Mouse (Mus musculus): ENCODE data around the gene Trpm1. TPM values are rescaled to one million over a fixed set of nuclear protein-coding genes. Genes with fewer than 3 reads are reported as not detected.

Trpm1 gene
- polyA plus RNA-seq, 1 experiment from 2014 or later, result 1.6 TPM

GRCm38 (mm10) chr7:64217428-64217827 is 63.8 kb downstream of the Trpm1 start:
- no peak overlapping the region for H3K4me2 ChIP-seq
- no peaks in the 10 kb centered on the region for H3K27me3 ChIP-seq
- H3K4me3 ChIP-seq, result no peak overlapping the region
- H3K27ac ChIP-seq, result no peak overlapping the region
- H3K9ac ChIP-seq, result no peak overlapping the region
- H3K36me3 ChIP-seq, result no peaks in the 10 kb centered on the region
- no peaks in the 10 kb centered on the region for H3K9me3 ChIP-seq
- H3K4me1 ChIP-seq, result no peaks in the 10 kb centered on the region
- no peak for ATAC-seq (ENCODE audit: insufficient number of reproducible peaks, insufficient read depth, low FRiP score, low TSS enrichment, low read depth)
- WGBS, result 91% methylated on average over 7 of the region's 7 CpGs

GRCm38 (mm10) chr7:64219765-64220164 is 66.1 kb downstream of the Trpm1 start:
- no peaks in the 10 kb centered on the region for H3K36me3 ChIP-seq
- H3K27ac ChIP-seq, result no peak overlapping the region
- no peak overlapping the region for H3K4me3 ChIP-seq
- H3K9ac ChIP-seq, result no peak overlapping the region
- no peaks in the 10 kb centered on the region for H3K9me3 ChIP-seq
- no peak overlapping the region for H3K4me2 ChIP-seq
- WGBS, result 50% methylated on average over 7 of the region's 7 CpGs
- ATAC-seq (ENCODE audit: insufficient number of reproducible peaks, insufficient read depth, low FRiP score, low TSS enrichment, low read depth), result no peak
- no peaks in the 10 kb centered on the region for H3K27me3 ChIP-seq
- H3K4me1 ChIP-seq, result no peaks in the 10 kb centered on the region

GRCm38 (mm10) chr7:64223215-64223614 is 69.6 kb downstream of the Trpm1 start:
- no peak overlapping the region for H3K27ac ChIP-seq
- no peak overlapping the region for H3K9ac ChIP-seq
- H3K4me1 ChIP-seq, result no peaks in the 10 kb centered on the region
- no peak for ATAC-seq (ENCODE audit: insufficient number of reproducible peaks, insufficient read depth, low FRiP score, low TSS enrichment, low read depth)
- WGBS, result 89% methylated on average over 5 of the region's 5 CpGs
- no peaks in the 10 kb centered on the region for H3K9me3 ChIP-seq
- H3K4me3 ChIP-seq, result no peak overlapping the region
- H3K4me2 ChIP-seq, result no peak overlapping the region
- H3K36me3 ChIP-seq, result no peaks in the 10 kb centered on the region
- no peaks in the 10 kb centered on the region for H3K27me3 ChIP-seq

- Histone ChIP-seq H3K27ac (no peak overlapping the region), H3K9me3 (no peaks in the 10 kb centered on the region), H3K4me3 (no peak overlapping the region), H3K9ac (no peak overlapping the region), H3K4me1 (no peaks in the 10 kb centered on the region), H3K27me3 (no peaks in the 10 kb centered on the region), H3K36me3 (no peaks in the 10 kb centered on the region), H3K4me2 (no peak overlapping the region)
- WGBS, result 84% methylated on average over 27 of the region's 27 CpGs
- no peak for ATAC-seq (ENCODE audit: insufficient number of reproducible peaks, insufficient read depth, low FRiP score, low TSS enrichment, low read depth)
These were observed 72.9 kb downstream of the Trpm1 start for GRCm38 (mm10) chr7:64226339-64227194.

GRCm38 (mm10) chr7:64227586-64227985 is 74.0 kb downstream of the Trpm1 start:
- no peaks in the 10 kb centered on the region for H3K36me3 ChIP-seq
- no peak overlapping the region for H3K9ac ChIP-seq
- no peaks in the 10 kb centered on the region for H3K9me3 ChIP-seq
- no peak overlapping the region for H3K4me2 ChIP-seq
- WGBS, result 75% methylated on average over 5 of the region's 5 CpGs
- no peak overlapping the region for H3K27ac ChIP-seq
- no peak overlapping the region for H3K4me3 ChIP-seq
- ATAC-seq (ENCODE audit: insufficient number of reproducible peaks, insufficient read depth, low FRiP score, low TSS enrichment, low read depth), result no peak
- H3K27me3 ChIP-seq, result no peaks in the 10 kb centered on the region
- H3K4me1 ChIP-seq, result no peaks in the 10 kb centered on the region

GRCm38 (mm10) chr7:64228300-64228699 is 74.7 kb downstream of the Trpm1 start:
- Histone ChIP-seq H3K9ac (no peak overlapping the region), H3K4me2 (no peak overlapping the region), H3K4me1 (no peaks in the 10 kb centered on the region), H3K9me3 (no peaks in the 10 kb centered on the region), H3K27me3 (no peaks in the 10 kb centered on the region), H3K27ac (no peak overlapping the region), H3K4me3 (no peak overlapping the region), H3K36me3 (no peaks in the 10 kb centered on the region)
- WGBS, result 94% methylated on average over 2 of the region's 2 CpGs
- no peak for ATAC-seq (ENCODE audit: insufficient number of reproducible peaks, insufficient read depth, low FRiP score, low TSS enrichment, low read depth)

GRCm38 (mm10) chr7:64229911-64230310 is 76.3 kb downstream of the Trpm1 start:
- Histone ChIP-seq H3K4me3 (no peak overlapping the region), H3K4me1 (no peaks in the 10 kb centered on the region), H3K9ac (no peak overlapping the region), H3K27me3 (no peaks in the 10 kb centered on the region), H3K9me3 (no peaks in the 10 kb centered on the region), H3K36me3 (no peaks in the 10 kb centered on the region), H3K27ac (no peak overlapping the region), H3K4me2 (no peak overlapping the region)
- WGBS, result 79% methylated on average over 8 of the region's 8 CpGs
- ATAC-seq (ENCODE audit: insufficient number of reproducible peaks, insufficient read depth, low FRiP score, low TSS enrichment, low read depth), result no peak

- Histone ChIP-seq H3K27ac (no peak overlapping the region), H3K9me3 (no peaks in the 10 kb centered on the region), H3K27me3 (no peaks in the 10 kb centered on the region), H3K36me3 (no peaks in the 10 kb centered on the region), H3K4me1 (no peaks in the 10 kb centered on the region), H3K4me3 (no peak overlapping the region), H3K9ac (no peak overlapping the region), H3K4me2 (no peak overlapping the region)
- no peak for ATAC-seq (ENCODE audit: insufficient number of reproducible peaks, insufficient read depth, low FRiP score, low TSS enrichment, low read depth)
- WGBS, result 100% methylated on average over 1 of the region's 1 CpGs
These were observed 77.4 kb downstream of the Trpm1 start for GRCm38 (mm10) chr7:64231001-64231400.

- no peak for ATAC-seq (ENCODE audit: insufficient number of reproducible peaks, insufficient read depth, low FRiP score, low TSS enrichment, low read depth)
- Histone ChIP-seq H3K9ac (no peak overlapping the region), H3K4me3 (no peak overlapping the region), H3K4me1 (no peaks in the 10 kb centered on the region), H3K9me3 (no peaks in the 10 kb centered on the region), H3K27me3 (no peaks in the 10 kb centered on the region), H3K4me2 (no peak overlapping the region), H3K36me3 (no peaks in the 10 kb centered on the region), H3K27ac (no peak overlapping the region)
- 54% methylated on average over 2 of the region's 2 CpGs for WGBS
These were observed 78.4 kb downstream of the Trpm1 start for GRCm38 (mm10) chr7:64231996-64232395.

- H3K9me3 ChIP-seq, result no peaks in the 10 kb centered on the region
- H3K4me2 ChIP-seq, result no peak overlapping the region
- no peaks in the 10 kb centered on the region for H3K36me3 ChIP-seq
- no peak overlapping the region for H3K4me3 ChIP-seq
- no peak overlapping the region for H3K9ac ChIP-seq
- H3K27ac ChIP-seq, result no peak overlapping the region
- H3K4me1 ChIP-seq, result peaks cover 10% of the 10 kb centered on the region; the same call in 1 of the 2 replicates
- ATAC-seq (ENCODE audit: insufficient number of reproducible peaks, insufficient read depth, low FRiP score, low TSS enrichment, low read depth), result no peak
- no peaks in the 10 kb centered on the region for H3K27me3 ChIP-seq
- WGBS, result 86% methylated on average over 5 of the region's 5 CpGs
These were observed 80.7 kb downstream of the Trpm1 start for GRCm38 (mm10) chr7:64234310-64234820.

- no peaks in the 10 kb centered on the region for H3K36me3 ChIP-seq
- H3K4me3 ChIP-seq, result no peak overlapping the region
- WGBS, result 82% methylated on average over 4 of the region's 4 CpGs
- no peaks in the 10 kb centered on the region for H3K9me3 ChIP-seq
- H3K27ac ChIP-seq, result no peak overlapping the region
- H3K4me2 ChIP-seq, result no peak overlapping the region
- ATAC-seq (ENCODE audit: insufficient number of reproducible peaks, insufficient read depth, low FRiP score, low TSS enrichment, low read depth), result no peak
- no peak overlapping the region for H3K9ac ChIP-seq
- H3K27me3 ChIP-seq, result no peaks in the 10 kb centered on the region
- peaks cover 23% of the 10 kb centered on the region for H3K4me1 ChIP-seq
These were observed 82.9 kb downstream of the Trpm1 start for GRCm38 (mm10) chr7:64236521-64236920.

GRCm38 (mm10) chr7:64237747-64238146 is 84.1 kb downstream of the Trpm1 start:
- no peaks in the 10 kb centered on the region for H3K36me3 ChIP-seq
- no peak overlapping the region for H3K27ac ChIP-seq
- H3K27me3 ChIP-seq, result no peaks in the 10 kb centered on the region
- no peak overlapping the region for H3K4me3 ChIP-seq
- WGBS, result 91% methylated on average over 8 of the region's 8 CpGs
- H3K9me3 ChIP-seq, result no peaks in the 10 kb centered on the region
- H3K4me1 ChIP-seq, result peaks cover 23% of the 10 kb centered on the region
- no peak for ATAC-seq (ENCODE audit: insufficient number of reproducible peaks, insufficient read depth, low FRiP score, low TSS enrichment, low read depth)
- no peak overlapping the region for H3K9ac ChIP-seq
- no peak overlapping the region for H3K4me2 ChIP-seq
